In genomic region chr8:70753151-70753550, GRCm38 (mm10) we compare ENCODE assay signal across 8 mouse cellular contexts. TPM values are rescaled to one million over a fixed set of nuclear protein-coding genes. Genes with fewer than 3 reads are reported as not detected.
A peak's percentile ranks its signal among the peaks of the same experiment; 100 is the strongest.
DNase-seq lines count a peak whose midpoint lies in the region; ATAC-seq and TF ChIP-seq lines count a peak whose summit lies in the region.

No protein-coding gene starts in this region.

- TF ChIP-seq POLR2A in spleen, adult 2 months (IDR thresholded peaks at IDR 0.05; ENCODE audit: low read depth, low read length): peak; percentile 20; the same call in 1 of the 2 replicates

- no peak for TF ChIP-seq CTCF in spleen, adult 2 months (IDR thresholded peaks at IDR 0.05; ENCODE audit: extremely low read depth, insufficient read depth, insufficient read length, insufficient replicate concordance)

- intact Hi-C loops in heart, postnatal 36 days (cut with DNase I): loop anchor here (5.0 kb wide), 2 partner anchors 81 to 141 kb away; partner anchors contain the start of gene Lsm4

- H3K36me3 ChIP-seq in spleen, adult 2 months (ENCODE audit: control insufficient read depth, insufficient read depth, low read length): peaks cover 5% of the 10 kb centered on the region; the same call in 1 of the 2 replicates

- DNase-seq in adrenal gland, postnatal 10 days: peak; percentile 87
- DNase-seq in heart, postnatal 36 days: peak; percentile 92 to 93
- peak; percentile 72 to 75 for DNase-seq in layer of hippocampus, postnatal 14 days (ENCODE audit: low spot score in 2 of 2)
- peak; percentile 92 for DNase-seq in lung, postnatal 14 days
- DNase-seq in spleen, adult 2 months (ENCODE audit: low read depth in 1 of 2, low spot score in 2 of 2): peak in 1 of 2 experiments; percentile 80
- DNase-seq in retina, embryonic 14.5 days (ENCODE audit: low spot score): no peak

- H3K4me3 ChIP-seq in spleen, adult 2 months (ENCODE audit: extremely low read depth, insufficient read depth, insufficient read length): peak overlapping the region; percentile 9; the same call in 1 of the 2 replicates

- H3K4me1 ChIP-seq in spleen, adult 2 months (ENCODE audit: control insufficient read depth, insufficient read depth, insufficient read length): peaks cover 15% of the 10 kb centered on the region

- 5% methylated on average over 21 of the region's 21 CpGs for WGBS in spleen, adult 2 months

- peak; percentile 12 for ATAC-seq in CD4-positive, CD25-positive, alpha-beta regulatory T cell, adult 4 months
- peak; percentile 32 for ATAC-seq in frontal cortex, adult (ENCODE audit: low TSS enrichment)

- peak overlapping the region; percentile 71 for H3K27ac ChIP-seq in spleen, adult 2 months (ENCODE audit: insufficient read depth, low read length)

- no peaks in the 10 kb centered on the region for H3K27me3 ChIP-seq in spleen, adult 2 months (ENCODE audit: control insufficient read depth, insufficient read depth, low read length)

RNA-seq across cellular contexts. Expression of gene Rab3a, which starts 1.3 kb away (rescaled TPM):
- 1 to 10 TPM; 7.5 to 9.6 TPM for polyA plus RNA-seq in CD4-positive, CD25-positive, alpha-beta regulatory T cell, adult 4 months (2017; shearing (Covaris generic))
- total RNA-seq in adrenal gland, postnatal 10 days (2021): 10 to 100 TPM; 53.3 to 53.9 TPM
- 10 to 100 TPM; 45.0 to 49.3 TPM for total RNA-seq in heart, postnatal 36 days (2021)
- total RNA-seq in layer of hippocampus, postnatal 14 days (2021): 100 to 1,000 TPM; 793 to 809 TPM
- 12.1 and 17.7 TPM in 2 replicates for polyA plus RNA-seq in spleen, adult 2 months (2012; rRNA removed)

RNA-seq across cellular contexts. Expression of gene Mpv17l2, which starts 7.6 kb away (rescaled TPM):
- polyA plus RNA-seq in CD4-positive, CD25-positive, alpha-beta regulatory T cell, adult 4 months (2017; shearing (Covaris generic)): 10 to 100 TPM; 30.2 to 39.2 TPM
- total RNA-seq in adrenal gland, postnatal 10 days (2021): 100 to 1,000 TPM in 1 of 2 experiments, 10 to 100 TPM in 1; 92.9 to 106 TPM
- total RNA-seq in heart, postnatal 36 days (2021): 10 to 100 TPM; 28.0 to 30.8 TPM
- total RNA-seq in layer of hippocampus, postnatal 14 days (2021): 10 to 100 TPM; 47.6 to 52.2 TPM
- 37.3 and 69.8 TPM in 2 replicates for polyA plus RNA-seq in spleen, adult 2 months (2012; rRNA removed)

RNA-seq across cellular contexts. Expression of gene Pik3r2, which starts 23.4 kb away (rescaled TPM):
- polyA plus RNA-seq in CD4-positive, CD25-positive, alpha-beta regulatory T cell, adult 4 months (2017; shearing (Covaris generic)): 1 to 10 TPM; 4.3 to 4.5 TPM
- 10 to 100 TPM; 37.7 to 46.4 TPM for total RNA-seq in adrenal gland, postnatal 10 days (2021)
- 10 to 100 TPM; 23.6 to 24.5 TPM for total RNA-seq in heart, postnatal 36 days (2021)
- 100 to 1,000 TPM; 164 to 178 TPM for total RNA-seq in layer of hippocampus, postnatal 14 days (2021)
- 56.3 and 90.3 TPM in 2 replicates for polyA plus RNA-seq in spleen, adult 2 months (2012; rRNA removed)

RNA-seq across cellular contexts. Expression of gene Pde4c, which starts 29.6 kb away (rescaled TPM):
- under 1 TPM; 0.66 to 0.94 TPM for polyA plus RNA-seq in CD4-positive, CD25-positive, alpha-beta regulatory T cell, adult 4 months (2017; shearing (Covaris generic))
- total RNA-seq in adrenal gland, postnatal 10 days (2021): 1 to 10 TPM; 2.4 to 2.8 TPM
- total RNA-seq in heart, postnatal 36 days (2021): 1 to 10 TPM; 2.0 to 3.7 TPM
- total RNA-seq in layer of hippocampus, postnatal 14 days (2021): under 1 TPM; 0.81 to 0.91 TPM
- polyA plus RNA-seq in spleen, adult 2 months (2012; rRNA removed): 2.8 and 3.6 TPM in 2 replicates

RNA-seq across cellular contexts. Expression of gene Gm3336, which starts 34.8 kb away (rescaled TPM):
- not detected for polyA plus RNA-seq in CD4-positive, CD25-positive, alpha-beta regulatory T cell, adult 4 months (2017; shearing (Covaris generic))
- total RNA-seq in adrenal gland, postnatal 10 days (2021): not detected
- total RNA-seq in heart, postnatal 36 days (2021): not detected
- total RNA-seq in layer of hippocampus, postnatal 14 days (2021): not detected
- polyA plus RNA-seq in spleen, adult 2 months (2012; rRNA removed): 0.65 and 0.92 TPM in 2 replicates

Comparison
In these comparisons a context has a peak if more than half of its experiments do, and no peak if none do; other contexts are left out.
1. RNA of gene Rab3a, which starts 1.3 kb away (total RNA-seq): 793 to 809 TPM in layer of hippocampus, postnatal 14 days; 53.3 to 53.9 TPM in adrenal gland, postnatal 10 days and 45.0 to 49.3 TPM in heart, postnatal 36 days; every median in the first group is over 10 times any median in the second.